Mouse (Mus musculus) layer of hippocampus, adult 11-12 months (tissue): ENCODE results near the gene Tspan15.

Experiments used
- DNase-seq: peaks from one replicate; pipeline ENCODE4 v3.0.0; 2022; ENCODE audit warnings: low spot score

Tspan15 gene

DNA sequence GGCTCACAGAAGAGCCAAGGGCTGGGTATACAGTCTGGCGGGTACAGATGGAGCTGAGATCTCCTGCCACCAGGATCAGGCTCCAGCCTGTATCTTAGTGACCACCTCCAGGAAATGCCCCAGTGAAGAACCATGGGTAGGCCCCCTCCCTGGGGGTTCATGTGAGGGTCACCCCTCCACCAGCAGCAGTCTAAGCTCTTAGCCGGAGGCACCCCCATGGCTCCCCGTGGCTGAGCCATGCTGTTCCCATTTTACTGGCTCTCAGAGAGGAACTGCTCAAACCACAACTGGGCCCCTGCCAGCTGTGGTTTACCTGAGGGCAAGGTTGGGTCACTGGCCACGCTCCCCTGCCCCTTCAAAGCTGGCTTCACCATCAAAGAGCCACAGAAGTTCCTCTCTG, 41.1 kb downstream of the Tspan15 start:
- DNase-seq = no peak

GRCm38 (mm10) chr10:62189303-62189702, 41.7 kb downstream of the Tspan15 start:
- no peak for DNase-seq

- DNase-seq = peak; percentile 81
Measured at GRCm38 (mm10) chr10:62186882-62187281, 44.2 kb downstream of the Tspan15 start.

GRCm38 (mm10) chr10:62183053-62183452, 48.0 kb downstream of the Tspan15 start:
- DNase-seq = peak; percentile 98

DNA sequence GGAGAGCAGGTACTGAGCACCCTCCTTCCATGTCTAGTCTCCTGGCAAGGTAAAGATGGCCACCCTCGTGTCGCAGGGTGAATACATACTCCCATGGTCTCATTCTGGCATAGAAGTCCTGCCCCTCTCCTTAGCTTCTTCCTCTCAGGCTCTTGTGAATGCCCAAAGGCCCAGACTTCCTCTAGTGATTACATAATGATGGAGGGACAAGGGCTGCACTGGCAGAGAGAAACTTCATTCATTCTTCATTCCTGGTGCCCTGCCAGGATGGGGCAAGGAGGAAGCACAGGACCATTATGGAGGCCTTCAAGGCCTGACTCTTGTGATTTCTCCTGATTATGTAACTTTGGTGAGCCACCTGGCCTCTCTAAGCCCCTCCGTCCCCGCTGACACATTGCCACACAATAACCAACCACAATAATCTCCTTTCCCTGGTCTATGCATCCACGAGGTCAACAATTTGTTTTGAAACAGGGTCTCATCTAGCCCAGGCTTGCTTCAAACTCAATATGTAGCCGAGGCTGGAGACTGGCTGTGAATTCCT, 48.5 kb downstream of the Tspan15 start:
- DNase-seq = no peak

- DNase-seq = no peak
Measured at GRCm38 (mm10) chr10:62181701-62182100, 49.4 kb downstream of the Tspan15 start.

DNA sequence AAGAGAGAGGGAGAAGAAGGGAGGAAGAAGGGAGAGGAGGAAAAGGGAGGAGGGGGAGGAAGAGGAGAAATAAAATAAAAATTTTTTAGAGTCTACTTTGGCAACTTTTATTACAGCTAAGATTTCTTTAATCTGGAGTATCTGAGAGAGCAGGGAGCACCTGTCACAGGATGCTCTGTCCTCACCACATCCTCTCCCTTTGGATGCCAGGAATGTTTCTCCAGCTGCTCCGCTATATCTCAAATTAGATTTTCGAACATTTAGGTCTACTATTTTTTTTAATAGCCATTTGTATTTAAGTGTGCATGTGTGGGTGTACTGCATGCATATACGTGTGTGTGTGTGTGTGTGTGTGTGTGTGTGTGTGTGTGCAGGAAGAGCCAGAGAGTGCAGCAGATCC, 51.1 kb downstream of the Tspan15 start:
- DNase-seq = no peak

DNA sequence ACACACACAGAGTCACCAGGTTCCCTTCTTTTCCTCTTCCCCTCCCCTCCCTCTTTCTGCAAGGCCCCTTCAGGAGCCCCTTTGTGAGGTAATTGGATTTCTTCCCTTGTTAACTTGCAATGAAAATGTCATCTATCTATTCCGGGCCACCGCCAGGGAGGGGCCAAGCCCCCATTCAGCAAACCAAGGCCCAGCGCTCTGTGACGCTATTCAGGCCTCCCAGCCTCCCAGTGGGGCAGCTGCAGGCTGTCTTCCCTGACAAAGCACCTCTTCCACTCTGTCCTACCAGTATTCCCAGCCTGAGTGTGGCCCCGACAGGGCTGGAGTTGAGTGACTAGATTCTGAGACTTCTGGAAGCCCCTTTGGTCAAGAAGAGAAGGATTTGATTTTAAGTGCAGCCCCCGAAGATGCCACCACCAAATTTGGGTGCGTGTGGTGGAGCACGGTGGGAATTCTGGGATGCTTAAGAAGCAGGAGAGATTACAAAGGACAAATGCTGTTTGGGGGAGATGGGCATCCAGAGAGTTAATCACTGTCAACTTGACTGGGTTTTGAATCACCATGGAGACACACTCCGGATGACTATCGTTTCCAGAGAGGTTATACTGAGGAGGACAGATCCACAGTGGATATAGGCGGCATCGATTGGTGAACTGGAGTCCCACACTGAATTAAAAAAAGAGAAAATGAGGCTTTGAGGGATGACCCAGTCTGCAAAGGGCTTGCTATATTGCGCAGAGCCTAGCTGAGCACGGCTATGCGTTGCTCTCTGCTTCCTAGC, 56.3 kb downstream of the Tspan15 start:
- DNase-seq = no peak

DNA sequence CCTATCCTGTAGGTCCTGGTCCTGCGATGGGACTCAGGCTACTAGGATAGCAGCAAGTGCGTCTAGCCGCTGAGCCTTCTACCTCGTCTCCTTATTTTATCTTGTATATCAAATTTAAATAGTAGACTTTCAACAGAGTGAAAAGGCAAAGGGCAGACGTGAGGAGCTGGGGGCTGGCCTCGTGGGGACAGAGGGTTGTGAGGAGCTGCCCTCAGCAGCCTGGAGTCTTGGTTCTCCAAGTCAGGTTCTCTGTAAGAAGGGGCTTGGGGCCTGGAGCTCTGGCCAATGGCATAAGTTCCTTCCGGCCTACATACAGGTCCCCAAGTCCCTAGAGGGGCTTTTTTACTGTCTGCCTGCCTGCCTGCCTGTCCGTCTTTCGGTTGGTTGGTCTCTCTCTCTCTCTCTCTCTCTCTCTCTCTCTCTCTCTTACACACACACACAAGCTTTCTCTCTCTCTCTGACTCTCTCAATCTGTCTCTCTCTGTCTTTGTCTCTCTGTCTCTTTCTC, 57.1 kb downstream of the Tspan15 start:
- DNase-seq = no peak

DNA sequence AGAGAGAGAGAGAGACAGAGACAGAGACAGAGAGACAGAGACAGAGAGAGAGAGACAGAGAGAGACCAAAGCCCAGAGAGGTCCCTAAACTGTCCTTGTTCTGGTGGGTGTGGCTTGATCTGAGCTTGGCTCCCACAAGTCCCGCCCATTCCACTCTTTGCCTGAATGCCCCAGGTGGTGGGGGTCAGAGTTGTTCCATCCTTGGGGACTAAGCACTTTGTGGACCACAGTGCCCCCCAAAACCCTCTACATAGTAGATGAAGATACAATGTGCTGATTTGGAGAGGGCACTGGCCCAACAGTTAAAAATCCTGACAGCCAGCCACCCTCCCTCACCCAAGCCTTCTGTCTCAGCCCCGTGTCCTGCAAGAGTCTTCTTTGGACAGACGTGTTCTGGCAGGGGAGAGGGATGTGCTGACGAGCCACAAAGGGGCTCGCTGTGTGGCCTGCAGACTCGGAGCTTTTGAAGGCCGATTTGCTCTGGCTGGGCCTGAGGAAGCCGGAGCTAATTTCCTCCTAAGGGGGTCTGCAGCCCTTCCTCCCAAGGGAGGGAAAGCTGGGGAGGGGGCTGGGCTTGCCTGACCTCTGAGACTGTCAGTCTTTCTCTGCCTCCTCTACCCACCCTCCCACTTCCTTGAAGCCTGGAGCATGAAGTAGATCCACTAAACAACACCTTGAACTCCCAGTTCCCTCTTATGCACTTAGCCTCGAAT, 58.1 kb downstream of the Tspan15 start:
- no peak for DNase-seq

- no peak for DNase-seq
Measured at GRCm38 (mm10) chr10:62162410-62162809, 68.6 kb downstream of the Tspan15 start.

DNA sequence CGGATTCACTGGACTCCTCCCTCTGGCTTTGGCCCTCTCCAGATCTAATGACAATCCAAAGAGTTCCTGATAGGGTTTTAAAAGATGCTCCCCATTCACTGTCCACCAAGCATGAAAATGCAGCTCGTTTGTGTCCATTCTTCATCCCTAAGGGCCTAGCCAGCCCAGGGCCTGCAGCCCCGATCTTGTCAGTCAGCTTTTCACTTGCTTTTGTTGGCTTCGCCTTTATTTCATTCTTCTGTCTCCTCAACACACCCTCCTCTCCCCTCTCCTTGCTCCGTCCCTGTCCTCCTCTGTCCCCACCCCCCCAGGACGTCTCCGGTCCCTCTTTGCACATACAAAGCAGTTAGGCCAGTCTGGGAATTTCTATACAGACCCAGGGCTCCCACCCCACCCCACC, 81.1 kb downstream of the Tspan15 start:
- DNase-seq = no peak

DNA sequence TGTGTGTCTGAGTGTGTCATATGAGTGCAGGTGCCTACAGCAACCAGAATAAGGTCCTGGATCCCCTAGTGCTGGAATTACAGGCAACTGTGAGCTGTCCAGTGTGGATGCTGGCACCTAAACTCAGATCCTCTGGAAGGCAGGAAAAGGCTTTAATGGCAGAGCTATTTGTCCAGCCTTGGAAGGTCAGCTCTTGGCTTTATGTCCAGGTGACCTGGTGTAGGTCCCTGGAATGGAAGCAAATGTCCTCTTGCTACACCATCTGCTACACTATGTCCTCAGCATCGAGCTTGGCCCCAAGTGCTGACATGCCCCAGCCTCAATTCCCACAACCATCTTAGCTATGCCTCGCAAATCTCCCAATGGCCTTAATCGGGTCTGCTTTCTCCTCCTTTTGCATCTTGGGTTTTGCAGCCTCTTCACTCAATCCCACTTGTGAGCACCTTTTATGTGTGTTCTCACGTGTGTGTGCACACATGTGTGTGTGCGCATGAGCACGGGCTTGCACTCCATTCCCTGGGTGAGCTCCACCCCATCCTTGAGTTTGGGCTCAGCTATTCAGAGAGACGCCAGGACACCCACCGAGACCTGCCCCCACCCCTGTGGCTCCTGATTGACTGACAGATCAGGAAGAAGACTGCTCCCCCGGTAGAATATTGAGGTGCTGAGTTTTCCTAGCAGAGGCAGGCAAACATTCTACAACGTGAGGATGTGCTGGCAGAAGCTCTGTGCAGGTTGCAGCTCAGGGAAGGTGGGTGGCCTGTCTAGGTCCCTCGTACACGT, 83.4 kb downstream of the Tspan15 start:
- no peak for DNase-seq

GRCm38 (mm10) chr10:62145957-62146356, 85.1 kb downstream of the Tspan15 start:
- DNase-seq = no peak

- DNase-seq = no peak
Measured at GRCm38 (mm10) chr10:62143820-62144219, 87.2 kb downstream of the Tspan15 start, which contains the start of gene Fam241b. TSS of gene Fam241b (minus strand) at chr10:62143920.

DNA sequence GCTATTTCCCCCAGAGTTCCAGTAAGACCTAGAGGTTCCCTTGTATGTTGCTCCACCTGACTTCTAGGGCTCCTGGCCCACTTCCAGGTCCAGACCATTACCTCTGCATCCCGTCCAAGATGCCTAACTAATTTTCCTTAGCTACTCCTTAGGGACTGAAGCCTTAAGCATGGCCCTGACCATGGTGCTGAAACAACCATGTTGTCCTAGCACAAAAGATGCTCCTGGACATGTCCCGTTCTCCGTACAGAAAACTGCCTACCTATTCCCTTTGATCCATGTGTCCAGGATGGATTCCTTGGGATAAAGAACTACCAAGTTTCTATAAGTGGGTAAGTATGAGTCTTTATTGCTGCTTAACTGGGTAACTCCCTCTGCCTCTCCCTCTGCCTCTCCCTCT, 93.0 kb downstream of the Tspan15 start:
- no peak for DNase-seq

- no peak for DNase-seq
Measured at GRCm38 (mm10) chr10:62137150-62137549, 93.9 kb downstream of the Tspan15 start.

DNA sequence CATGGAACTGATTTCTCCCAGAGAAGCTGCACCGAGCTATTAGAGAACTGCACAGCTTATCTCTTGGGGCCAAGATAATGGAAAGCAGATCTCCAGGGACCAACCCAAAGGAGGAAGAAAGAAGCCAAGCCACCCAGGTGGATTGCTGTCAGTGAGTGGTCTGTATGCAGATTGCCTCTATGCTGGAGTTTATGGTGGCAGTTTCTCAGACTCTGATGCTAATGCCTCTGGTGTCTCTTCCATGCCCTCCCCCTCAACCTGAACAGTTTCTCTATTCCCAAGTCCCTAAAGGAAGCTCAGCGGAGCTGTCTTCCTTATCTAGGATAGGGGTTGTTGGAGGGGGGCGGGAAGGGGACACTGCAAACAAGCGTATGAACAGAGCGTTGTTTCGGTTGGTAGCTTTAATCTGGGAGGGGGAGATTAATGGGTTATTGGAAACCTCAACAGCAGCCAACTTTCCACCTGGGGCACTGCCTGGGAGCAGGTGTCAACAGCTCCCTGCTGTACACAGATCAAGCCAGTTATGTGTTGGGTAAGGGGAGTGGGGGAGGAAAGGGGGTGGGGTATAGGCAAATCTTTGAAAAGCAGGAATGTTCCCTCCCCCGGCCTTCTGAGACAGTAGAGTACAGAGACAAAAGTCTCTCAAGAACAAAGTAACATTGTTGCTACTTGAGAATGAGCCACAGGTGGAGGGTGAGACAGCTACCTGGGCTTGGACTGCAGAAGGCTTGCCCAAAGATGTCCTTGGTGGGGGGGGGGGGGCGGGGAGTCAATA, 95.2 kb downstream of the Tspan15 start:
- no peak for DNase-seq
